Mouse (Mus musculus): ENCODE measurements around the gene H2al1m.
"Not testable (repeated sequence)": the region's sequence is repeated elsewhere in the genome, so short reads cannot be mapped to it uniquely, and the experiment has no call there.

Gene H2al1m

GRCm38 (mm10) chrX:9327954-9328353, 44.4 kb downstream of the H2al1m start:
- not testable (repeated sequence) for DNase-seq (ENCODE audit: low spot score in 2 of 2)

GRCm38 (mm10) chrX:9332366-9332962, 48.9 kb downstream of the H2al1m start:
- not testable (repeated sequence) for DNase-seq (ENCODE audit: low spot score in 2 of 2)

- DNase-seq (ENCODE audit: low spot score in 2 of 2), result peak in 1 of 2 experiments; percentile 13
Observed at GRCm38 (mm10) chrX:9333035-9333434, 49.5 kb downstream of the H2al1m start.

Data from right cerebral cortex, postnatal 36 days (tissue).